Mouse (Mus musculus): Measurements from ENCODE around the gene Grhl1. TPM values are rescaled to one million over a fixed set of nuclear protein-coding genes. Genes with fewer than 3 reads are reported as not detected.

Grhl1 gene
- total and polyA plus RNA-seq, 2 experiments from 2014 or later, result 0.55 to 0.88 TPM

- H3K27me3 ChIP-seq (ENCODE audit: control insufficient read depth, insufficient read depth, low read length), result no peaks in the 10 kb centered on the region
- ATAC-seq (ENCODE audit: insufficient read depth, low read depth), result peak; percentile 80
- H3K27ac ChIP-seq (ENCODE audit: low read depth), result peak overlapping the region; percentile 95
- 1% methylated on average over 36 of the region's 36 CpGs for WGBS
- peak overlapping the region; percentile 73 for H3K4me3 ChIP-seq (ENCODE audit: low read depth, low read length)
- H3K9me3 ChIP-seq (replicated peaks; ENCODE audit: control insufficient read depth, low read length), result no peaks in the 10 kb centered on the region
- H3K4me1 ChIP-seq (ENCODE audit: control insufficient read depth, insufficient read depth), result peaks cover 21% of the 10 kb centered on the region
- DNase-seq (ENCODE audit: low spot score), result peak; percentile 94
- peak overlapping the region; percentile 89 for H3K9ac ChIP-seq (replicated peaks; ENCODE audit: low read depth, low read length)
- H3K36me3 ChIP-seq (replicated peaks; ENCODE audit: control insufficient read depth, insufficient read depth, low read length), result peaks cover 35% of the 10 kb centered on the region
- H3K4me2 ChIP-seq (ENCODE audit: low read depth, low read length), result peak overlapping the region; percentile 76
- no peak for TF ChIP-seq CTCF (IDR thresholded peaks at IDR 0.05; ENCODE audit: low read depth)
- no peak for TF ChIP-seq EP300 (IDR thresholded peaks at IDR 0.05; ENCODE audit: low read depth)
These were observed 79.7 kb downstream of the Grhl1 start for GRCm38 (mm10) chr12:24651642-24652342.

DNA sequence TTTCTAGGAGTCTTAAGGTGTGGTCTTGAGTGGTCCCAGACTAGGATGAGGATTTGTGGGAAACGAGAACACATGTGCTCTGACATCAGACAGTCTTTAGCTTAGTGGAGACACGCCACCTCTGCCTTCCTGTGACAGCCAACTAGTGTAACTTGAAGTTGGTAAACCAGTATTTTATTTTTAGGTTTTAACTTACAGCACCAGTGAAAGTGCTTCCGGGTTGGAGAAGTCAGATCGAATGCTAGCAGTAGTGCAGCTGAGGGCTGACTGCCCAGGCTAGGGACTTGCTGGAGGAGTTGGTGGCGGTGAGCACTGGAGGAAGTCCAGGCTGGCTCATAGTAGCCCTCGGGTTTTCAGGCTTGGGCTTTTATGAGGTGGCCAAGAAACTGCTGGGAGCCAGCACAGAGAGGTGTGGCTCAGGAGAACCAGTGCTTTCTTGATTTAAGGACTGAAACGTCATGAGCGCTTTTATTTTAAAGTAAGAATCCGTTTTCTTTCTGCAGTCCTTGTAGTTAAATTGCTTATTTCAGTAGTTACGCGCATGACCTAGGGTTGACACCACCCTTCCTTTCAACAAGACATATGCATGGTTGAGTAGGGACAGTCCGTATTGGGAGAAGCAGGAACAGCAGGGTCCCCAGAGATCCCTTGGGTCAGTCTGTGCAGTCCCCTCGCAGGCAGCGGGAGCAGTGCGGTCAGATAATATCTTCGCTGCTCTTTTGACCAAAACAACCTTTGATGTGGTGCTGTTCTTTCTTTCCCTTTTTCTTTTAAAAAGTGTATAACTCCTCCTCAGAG is 82.2 kb downstream of the Grhl1 start:
- no peak overlapping the region for H3K4me3 ChIP-seq (ENCODE audit: low read depth, low read length)
- peaks cover 35% of the 10 kb centered on the region for H3K4me1 ChIP-seq (ENCODE audit: control insufficient read depth, insufficient read depth)
- no peaks in the 10 kb centered on the region for H3K27me3 ChIP-seq (ENCODE audit: control insufficient read depth, insufficient read depth, low read length)
- peaks cover 60% of the 10 kb centered on the region for H3K36me3 ChIP-seq (replicated peaks; ENCODE audit: control insufficient read depth, insufficient read depth, low read length)
- H3K4me2 ChIP-seq (ENCODE audit: low read depth, low read length), result no peak overlapping the region
- no peak for TF ChIP-seq EP300 (IDR thresholded peaks at IDR 0.05; ENCODE audit: low read depth)
- TF ChIP-seq CTCF (IDR thresholded peaks at IDR 0.05; ENCODE audit: low read depth), result no peak
- H3K27ac ChIP-seq (ENCODE audit: low read depth), result no peak overlapping the region
- H3K9ac ChIP-seq (replicated peaks; ENCODE audit: low read depth, low read length), result no peak overlapping the region
- ATAC-seq (ENCODE audit: insufficient read depth, low read depth) (no peak), DNase-seq (ENCODE audit: low spot score) (no peak)
- 75% methylated on average over 16 of the region's 16 CpGs for WGBS
- H3K9me3 ChIP-seq (replicated peaks; ENCODE audit: control insufficient read depth, low read length), result no peaks in the 10 kb centered on the region

DNA sequence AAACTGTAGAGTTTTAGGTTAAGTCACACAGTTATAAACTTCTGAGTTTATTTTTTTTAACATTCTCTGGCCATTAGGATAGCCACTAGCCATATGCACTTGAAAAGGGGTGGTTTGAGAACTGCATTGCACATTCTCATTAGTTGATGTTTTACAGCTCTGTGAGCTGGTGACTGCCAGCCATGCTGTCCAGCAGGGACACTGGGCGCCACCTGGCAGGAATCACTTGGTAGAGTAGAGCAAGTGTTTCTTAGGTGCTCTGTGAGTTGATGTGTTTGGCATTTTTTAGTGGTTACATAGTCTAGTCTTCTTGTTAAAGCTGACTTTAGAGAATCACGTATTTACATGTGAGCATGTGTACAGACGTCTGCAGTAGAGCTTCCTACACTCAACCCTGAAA is 84.4 kb downstream of the Grhl1 start:
- no peak for ATAC-seq (ENCODE audit: insufficient read depth, low read depth)
- 50% methylated on average over 3 of the region's 3 CpGs for WGBS
- Histone ChIP-seq H3K4me3 (ENCODE audit: low read depth, low read length) (no peak overlapping the region), H3K27ac (ENCODE audit: low read depth) (no peak overlapping the region), H3K27me3 (ENCODE audit: control insufficient read depth, insufficient read depth, low read length) (no peaks in the 10 kb centered on the region), H3K9ac (replicated peaks; ENCODE audit: low read depth, low read length) (no peak overlapping the region; the same call in 1 of the 2 replicates), H3K36me3 (replicated peaks; ENCODE audit: control insufficient read depth, insufficient read depth, low read length) (peaks cover 77% of the 10 kb centered on the region), H3K4me1 (ENCODE audit: control insufficient read depth, insufficient read depth) (peaks cover 31% of the 10 kb centered on the region), H3K4me2 (ENCODE audit: low read depth, low read length) (no peak overlapping the region), H3K9me3 (replicated peaks; ENCODE audit: control insufficient read depth, low read length) (no peaks in the 10 kb centered on the region)
- no peak for DNase-seq (ENCODE audit: low spot score)
- no peak for TF ChIP-seq EP300 (IDR thresholded peaks at IDR 0.05; ENCODE audit: low read depth)
- no peak for TF ChIP-seq CTCF (IDR thresholded peaks at IDR 0.05; ENCODE audit: low read depth)

- Histone ChIP-seq H3K9ac (replicated peaks; ENCODE audit: low read depth, low read length) (no peak overlapping the region), H3K4me1 (ENCODE audit: control insufficient read depth, insufficient read depth) (peaks cover 24% of the 10 kb centered on the region), H3K9me3 (replicated peaks; ENCODE audit: control insufficient read depth, low read length) (no peaks in the 10 kb centered on the region), H3K27ac (ENCODE audit: low read depth) (no peak overlapping the region), H3K4me3 (ENCODE audit: low read depth, low read length) (no peak overlapping the region), H3K36me3 (replicated peaks; ENCODE audit: control insufficient read depth, insufficient read depth, low read length) (peaks cover 83% of the 10 kb centered on the region), H3K27me3 (ENCODE audit: control insufficient read depth, insufficient read depth, low read length) (no peaks in the 10 kb centered on the region), H3K4me2 (ENCODE audit: low read depth, low read length) (no peak overlapping the region)
- TF ChIP-seq CTCF (IDR thresholded peaks at IDR 0.05; ENCODE audit: low read depth) (no peak), EP300 (IDR thresholded peaks at IDR 0.05; ENCODE audit: low read depth) (no peak)
- WGBS, result 70% methylated on average over 4 of the region's 4 CpGs
- DNase-seq (ENCODE audit: low spot score), result no peak
- no peak for ATAC-seq (ENCODE audit: insufficient read depth, low read depth)
These were observed 86.9 kb downstream of the Grhl1 start for GRCm38 (mm10) chr12:24658998-24659397.

DNA sequence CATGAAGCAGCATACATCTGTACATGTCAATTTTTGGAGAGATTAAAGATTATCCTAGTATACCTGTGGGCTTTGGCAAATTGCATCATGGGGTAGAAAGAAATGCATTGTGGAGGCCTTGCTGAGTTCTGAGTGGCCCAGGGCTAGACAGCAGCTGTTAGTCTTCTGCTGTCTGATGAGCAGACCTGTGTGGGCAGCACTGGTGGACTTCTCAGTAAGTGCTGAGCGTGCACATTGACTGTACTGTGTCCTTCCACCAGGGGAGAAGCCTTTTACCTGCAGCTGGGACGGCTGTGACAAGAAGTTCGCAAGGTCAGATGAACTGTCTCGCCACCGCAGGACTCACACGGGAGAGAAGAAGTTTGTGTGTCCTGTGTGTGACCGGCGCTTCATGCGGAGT is 87.8 kb downstream of the Grhl1 start:
- no peak for TF ChIP-seq EP300 (IDR thresholded peaks at IDR 0.05; ENCODE audit: low read depth)
- TF ChIP-seq CTCF (IDR thresholded peaks at IDR 0.05; ENCODE audit: low read depth), result no peak
- Histone ChIP-seq H3K4me2 (ENCODE audit: low read depth, low read length) (no peak overlapping the region), H3K4me3 (ENCODE audit: low read depth, low read length) (no peak overlapping the region), H3K9ac (replicated peaks; ENCODE audit: low read depth, low read length) (no peak overlapping the region), H3K27me3 (ENCODE audit: control insufficient read depth, insufficient read depth, low read length) (no peaks in the 10 kb centered on the region), H3K9me3 (replicated peaks; ENCODE audit: control insufficient read depth, low read length) (no peaks in the 10 kb centered on the region), H3K4me1 (ENCODE audit: control insufficient read depth, insufficient read depth) (peaks cover 21% of the 10 kb centered on the region; the same call in 1 of the 2 replicates), H3K27ac (ENCODE audit: low read depth) (no peak overlapping the region), H3K36me3 (replicated peaks; ENCODE audit: control insufficient read depth, insufficient read depth, low read length) (peaks cover 74% of the 10 kb centered on the region)
- ATAC-seq (ENCODE audit: insufficient read depth, low read depth) (no peak), DNase-seq (ENCODE audit: low spot score) (no peak)
- WGBS, result 87% methylated on average over 9 of the region's 9 CpGs
